Mouse (Mus musculus) heart, embryonic 11.5 days (tissue): Measurements from ENCODE around the gene Nenf. TPM values are rescaled to one million over a fixed set of nuclear protein-coding genes. Genes with fewer than 3 reads are reported as not detected.

Experiments used
- ATAC-seq: fragments of 200-750 bp; cut with Nextera tagmentation; replicated peaks from 2 replicates; pipeline ENCODE4 v1.8.0; 2017; ENCODE audit warnings: moderate library complexity; ENCODE audit not compliant: insufficient number of reproducible peaks, low FRiP score, low TSS enrichment
- H3K27ac ChIP-seq: fragments of 300-500 bp; sonication (generic); 2 replicates; pipeline ENCODE4 v1.5.1; 2014; ENCODE audit warnings: mild to moderate bottlenecking, low read depth, low read length
- H3K27me3 ChIP-seq: fragments of 300-500 bp; sonication (generic); 2 replicates; pipeline ENCODE4 v1.6.1; 2014; ENCODE audit warnings: mild to moderate bottlenecking, low read length, mixed read lengths; ENCODE audit not compliant: control insufficient read depth, insufficient read depth
- H3K36me3 ChIP-seq: fragments of 300-500 bp; sonication (generic); 2 replicates; pipeline ENCODE4 v1.6.1; 2014; ENCODE audit warnings: mild to moderate bottlenecking, low read length, moderate library complexity, mixed read lengths; ENCODE audit not compliant: control insufficient read depth, insufficient read depth
- H3K4me1 ChIP-seq: fragments of 300-500 bp; sonication (generic); 2 replicates; pipeline ENCODE4 v1.6.1; 2014; ENCODE audit warnings: low read length; ENCODE audit not compliant: control insufficient read depth, insufficient read depth
- H3K4me2 ChIP-seq: fragments of 300-500 bp; sonication (generic); 2 replicates; pipeline ENCODE4 v1.6.1; 2014; ENCODE audit warnings: mild to moderate bottlenecking, moderate library complexity
- H3K4me3 ChIP-seq: fragments of 300-500 bp; sonication (generic); 2 replicates; pipeline ENCODE4 v1.5.1; 2014; ENCODE audit warnings: low read depth, low read length
- H3K9ac ChIP-seq: fragments of 300-500 bp; sonication (generic); 2 replicates; pipeline ENCODE4 v1.6.1; 2014; ENCODE audit warnings: mild to moderate bottlenecking, low read depth, low read length, moderate library complexity
- H3K9me3 ChIP-seq: fragments of 300-500 bp; sonication (generic); replicated peaks from 2 replicates; pipeline ENCODE4 v1.6.1; 2016; ENCODE audit warnings: low read length; ENCODE audit not compliant: control insufficient read depth
- WGBS: fragments of 180-500 bp; shearing (Covaris S2); extraction: QIAGEN DNeasy Blood & Tissue Kit; methylation state at CpG from one replicate; pipeline ENCODE4 v1.1.7; 2014; ENCODE audit not compliant: insufficient replicate concordance; 5-methylcytosine and 5-hydroxymethylcytosine counted together
- polyA plus RNA-seq: library from polyadenylated mRNA; unstranded; fragments of >200 nt; fragmentation: Nextera tagmentation; extraction: Ambion mirVana; gene quantifications from 2 replicates; pipeline ENCODE4 v1.2.1, GENCODE M21; 2014

Nenf gene
- polyA plus RNA-seq, 1 experiment from 2014 or later, result 106 TPM

- Histone ChIP-seq H3K4me1 (no peaks in the 10 kb centered on the region), H3K9me3 (no peaks in the 10 kb centered on the region), H3K4me2 (no peak overlapping the region), H3K27ac (no peak overlapping the region), H3K36me3 (no peaks in the 10 kb centered on the region), H3K4me3 (no peak overlapping the region), H3K27me3 (peaks cover 2% of the 10 kb centered on the region; the same call in 1 of the 2 replicates), H3K9ac (no peak overlapping the region)
- WGBS, result 36% methylated on average over 8 of the region's 8 CpGs
- ATAC-seq, result no peak
Measured at GRCm38 (mm10) chr1:191288762-191289161, 29.2 kb downstream of the Nenf start.

GRCm38 (mm10) chr1:191284502-191284901, 33.5 kb downstream of the Nenf start:
- no peaks in the 10 kb centered on the region for H3K9me3 ChIP-seq
- H3K4me1 ChIP-seq, result no peaks in the 10 kb centered on the region
- no peaks in the 10 kb centered on the region for H3K36me3 ChIP-seq
- H3K4me3 ChIP-seq, result no peak overlapping the region
- no peaks in the 10 kb centered on the region for H3K27me3 ChIP-seq
- H3K27ac ChIP-seq, result no peak overlapping the region
- ATAC-seq, result no peak
- no peak overlapping the region for H3K4me2 ChIP-seq
- no peak overlapping the region for H3K9ac ChIP-seq
- 84% methylated on average over 8 of the region's 8 CpGs for WGBS

- Histone ChIP-seq H3K9ac (no peak overlapping the region), H3K9me3 (no peaks in the 10 kb centered on the region), H3K4me2 (no peak overlapping the region), H3K36me3 (no peaks in the 10 kb centered on the region), H3K27ac (no peak overlapping the region), H3K4me3 (no peak overlapping the region), H3K4me1 (no peaks in the 10 kb centered on the region), H3K27me3 (no peaks in the 10 kb centered on the region)
- WGBS, result 80% methylated on average over 13 of the region's 13 CpGs
- 0 out of 2 replicates have a peak, but pooled peaks have one; percentile 15 for ATAC-seq
Measured at GRCm38 (mm10) chr1:191283110-191284040, 34.6 kb downstream of the Nenf start.

- Histone ChIP-seq H3K4me3 (no peak overlapping the region), H3K9me3 (no peaks in the 10 kb centered on the region), H3K4me2 (no peak overlapping the region), H3K27ac (no peak overlapping the region), H3K9ac (no peak overlapping the region), H3K4me1 (peaks cover 4% of the 10 kb centered on the region; the same call in 1 of the 2 replicates), H3K36me3 (no peaks in the 10 kb centered on the region), H3K27me3 (no peaks in the 10 kb centered on the region)
- WGBS, result 94% methylated on average over 1 of the region's 1 CpGs
- ATAC-seq, result no peak
Measured at GRCm38 (mm10) chr1:191282319-191282718, 35.7 kb downstream of the Nenf start.

- Histone ChIP-seq H3K27me3 (no peaks in the 10 kb centered on the region), H3K36me3 (no peaks in the 10 kb centered on the region), H3K4me2 (no peak overlapping the region), H3K9ac (no peak overlapping the region), H3K4me1 (peaks cover 4% of the 10 kb centered on the region; the same call in 1 of the 2 replicates), H3K4me3 (no peak overlapping the region), H3K27ac (no peak overlapping the region), H3K9me3 (no peaks in the 10 kb centered on the region)
- no peak for ATAC-seq
- 55% methylated on average over 7 of the region's 7 CpGs for WGBS
Measured at GRCm38 (mm10) chr1:191281171-191281570, 36.8 kb downstream of the Nenf start.

GRCm38 (mm10) chr1:191278324-191278723, 39.7 kb downstream of the Nenf start:
- Histone ChIP-seq H3K9me3 (no peaks in the 10 kb centered on the region), H3K4me1 (peaks cover 4% of the 10 kb centered on the region; the same call in 1 of the 2 replicates), H3K27me3 (no peaks in the 10 kb centered on the region), H3K36me3 (no peaks in the 10 kb centered on the region), H3K9ac (no peak overlapping the region), H3K4me3 (no peak overlapping the region), H3K27ac (no peak overlapping the region), H3K4me2 (no peak overlapping the region)
- no peak for ATAC-seq
- 85% methylated on average over 4 of the region's 4 CpGs for WGBS

- H3K36me3 ChIP-seq, result no peaks in the 10 kb centered on the region
- H3K4me2 ChIP-seq, result no peak overlapping the region
- no peaks in the 10 kb centered on the region for H3K27me3 ChIP-seq
- H3K4me1 ChIP-seq, result peaks cover 4% of the 10 kb centered on the region; the same call in 1 of the 2 replicates
- no peak for ATAC-seq
- no peak overlapping the region for H3K27ac ChIP-seq
- no peak overlapping the region for H3K9ac ChIP-seq
- no peaks in the 10 kb centered on the region for H3K9me3 ChIP-seq
- H3K4me3 ChIP-seq, result no peak overlapping the region
- WGBS, result 72% methylated on average over 14 of the region's 14 CpGs
Measured at GRCm38 (mm10) chr1:191277549-191278059, 40.4 kb downstream of the Nenf start.

GRCm38 (mm10) chr1:191276181-191276580, 41.8 kb downstream of the Nenf start:
- no peak overlapping the region for H3K4me3 ChIP-seq

More at GRCm38 (mm10) chr1:191276181-191276580, 41.8 kb downstream of the Nenf start:
- no peak for ATAC-seq
- Histone ChIP-seq H3K9me3 (no peaks in the 10 kb centered on the region), H3K9ac (no peak overlapping the region), H3K36me3 (no peaks in the 10 kb centered on the region), H3K4me2 (no peak overlapping the region), H3K27me3 (no peaks in the 10 kb centered on the region), H3K4me1 (peaks cover 4% of the 10 kb centered on the region; the same call in 1 of the 2 replicates), H3K27ac (no peak overlapping the region)
- WGBS, result 83% methylated on average over 7 of the region's 7 CpGs
